Mouse (Mus musculus): ENCODE results near the gene Zfp759. TPM values are rescaled to one million over a fixed set of nuclear protein-coding genes. Genes with fewer than 3 reads are reported as not detected.
"Not testable (repeated sequence)": the region's sequence is repeated elsewhere in the genome, so short reads cannot be mapped to it uniquely, and the experiment has no call there.

Gene Zfp759
- 2.6 and 3.2 TPM in 2 replicates for polyA plus RNA-seq (2012; rRNA removed)

- H3K27me3 ChIP-seq (ENCODE audit: control insufficient read depth, insufficient read depth, low read length); H3K4me3 ChIP-seq (replicated peaks; ENCODE audit: insufficient read depth, low read depth, low read length); DNase-seq; H3K4me1 ChIP-seq (ENCODE audit: control insufficient read depth, insufficient read depth, low read length); H3K27ac ChIP-seq (ENCODE audit: insufficient read depth, low read length): not testable (repeated sequence)
These were observed at the start of gene Zfp759 for GRCm38 (mm10) chr13:67121360-67121759. TSS of gene Zfp759 (plus strand) at chr13:67121660.

- TF ChIP-seq POLR2A (IDR thresholded peaks at IDR 0.05; ENCODE audit: borderline replicate concordance, insufficient read depth, low read length) (no peak), CTCF (IDR thresholded peaks at IDR 0.05; ENCODE audit: borderline replicate concordance, insufficient read depth, low read depth, low read length) (no peak)
- no peak for DNase-seq
- no peak overlapping the region for H3K27ac ChIP-seq (ENCODE audit: insufficient read depth, low read length)
- H3K4me1 ChIP-seq (ENCODE audit: control insufficient read depth, insufficient read depth, low read length): no peaks in the 10 kb centered on the region
- no peak overlapping the region for H3K4me3 ChIP-seq (replicated peaks; ENCODE audit: insufficient read depth, low read depth, low read length)
- no peaks in the 10 kb centered on the region; the same call in 1 of the 2 replicates for H3K27me3 ChIP-seq (ENCODE audit: control insufficient read depth, insufficient read depth, low read length)
- 95% methylated on average over 2 of the region's 2 CpGs for WGBS
These were observed 48.7 kb upstream of the Zfp759 start for GRCm38 (mm10) chr13:67072786-67073185.

GRCm38 (mm10) chr13:67077244-67077643, 44.2 kb upstream of the Zfp759 start:
- WGBS: 95% methylated on average over 2 of the region's 2 CpGs
- no peak overlapping the region for H3K27ac ChIP-seq (ENCODE audit: insufficient read depth, low read length)
- no peaks in the 10 kb centered on the region for H3K4me1 ChIP-seq (ENCODE audit: control insufficient read depth, insufficient read depth, low read length)
- no peak for TF ChIP-seq CTCF (IDR thresholded peaks at IDR 0.05; ENCODE audit: borderline replicate concordance, insufficient read depth, low read depth, low read length)
- TF ChIP-seq POLR2A (IDR thresholded peaks at IDR 0.05; ENCODE audit: borderline replicate concordance, insufficient read depth, low read length): no peak
- no peaks in the 10 kb centered on the region for H3K27me3 ChIP-seq (ENCODE audit: control insufficient read depth, insufficient read depth, low read length)
- DNase-seq: no peak
- no peak overlapping the region for H3K4me3 ChIP-seq (replicated peaks; ENCODE audit: insufficient read depth, low read depth, low read length)

GRCm38 (mm10) chr13:67081142-67081713, 40.2 kb upstream of the Zfp759 start:
- H3K27ac ChIP-seq (ENCODE audit: insufficient read depth, low read length): peak overlapping the region; percentile 26; the same call in 1 of the 2 replicates
- 1% methylated on average over 24 of the region's 24 CpGs for WGBS
- H3K27me3 ChIP-seq (ENCODE audit: control insufficient read depth, insufficient read depth, low read length): no peaks in the 10 kb centered on the region
- DNase-seq: peak; percentile 77 to 83
- peak; percentile 69 for TF ChIP-seq POLR2A (IDR thresholded peaks at IDR 0.05; ENCODE audit: borderline replicate concordance, insufficient read depth, low read length)
- no peak for TF ChIP-seq CTCF (IDR thresholded peaks at IDR 0.05; ENCODE audit: borderline replicate concordance, insufficient read depth, low read depth, low read length)
- H3K4me3 ChIP-seq (replicated peaks; ENCODE audit: insufficient read depth, low read depth, low read length): peak overlapping the region; percentile 96
- no peaks in the 10 kb centered on the region for H3K4me1 ChIP-seq (ENCODE audit: control insufficient read depth, insufficient read depth, low read length)

- H3K27ac ChIP-seq (ENCODE audit: insufficient read depth, low read length): no peak overlapping the region; the same call in 1 of the 2 replicates
- TF ChIP-seq CTCF (IDR thresholded peaks at IDR 0.05; ENCODE audit: borderline replicate concordance, insufficient read depth, low read depth, low read length): no peak
- TF ChIP-seq POLR2A (IDR thresholded peaks at IDR 0.05; ENCODE audit: borderline replicate concordance, insufficient read depth, low read length): no peak
- WGBS: 96% methylated on average over 1 of the region's 1 CpGs
- no peaks in the 10 kb centered on the region for H3K27me3 ChIP-seq (ENCODE audit: control insufficient read depth, insufficient read depth, low read length)
- H3K4me1 ChIP-seq (ENCODE audit: control insufficient read depth, insufficient read depth, low read length): no peaks in the 10 kb centered on the region
- peak overlapping the region; percentile 96 for H3K4me3 ChIP-seq (replicated peaks; ENCODE audit: insufficient read depth, low read depth, low read length)
- no peak for DNase-seq
These were observed 39.5 kb upstream of the Zfp759 start for GRCm38 (mm10) chr13:67081946-67082345.

GRCm38 (mm10) chr13:67090154-67090553, 31.3 kb upstream of the Zfp759 start:
- H3K4me3 ChIP-seq (replicated peaks; ENCODE audit: insufficient read depth, low read depth, low read length): no peak overlapping the region
- TF ChIP-seq CTCF (IDR thresholded peaks at IDR 0.05; ENCODE audit: borderline replicate concordance, insufficient read depth, low read depth, low read length): no peak
- 85% methylated on average over 1 of the region's 1 CpGs for WGBS

GRCm38 (mm10) chr13:67097876-67098275, 23.6 kb upstream of the Zfp759 start, which contains the start of gene Zfp708:
TSS of gene Zfp708 (minus strand) at chr13:67097976.
- Histone ChIP-seq H3K27ac (ENCODE audit: insufficient read depth, low read length) (no peak within 1 kb of the TSS), H3K4me3 (replicated peaks; ENCODE audit: insufficient read depth, low read depth, low read length) (no peak within 1 kb of the TSS), H3K4me1 (ENCODE audit: control insufficient read depth, insufficient read depth, low read length) (no peaks in the 10 kb centered on the region), H3K27me3 (ENCODE audit: control insufficient read depth, insufficient read depth, low read length) (no peaks in the 10 kb centered on the region)
- no peak for DNase-seq
- no peak for TF ChIP-seq CTCF (IDR thresholded peaks at IDR 0.05; ENCODE audit: borderline replicate concordance, insufficient read depth, low read depth, low read length)
- TF ChIP-seq POLR2A (IDR thresholded peaks at IDR 0.05; ENCODE audit: borderline replicate concordance, insufficient read depth, low read length): no peak
- WGBS: 86% methylated on average over 10 of the region's 10 CpGs

More at GRCm38 (mm10) chr13:67090154-67090553, 31.3 kb upstream of the Zfp759 start:
- Histone ChIP-seq H3K27ac (ENCODE audit: insufficient read depth, low read length) (no peak overlapping the region), H3K4me1 (ENCODE audit: control insufficient read depth, insufficient read depth, low read length) (no peaks in the 10 kb centered on the region), H3K27me3 (ENCODE audit: control insufficient read depth, insufficient read depth, low read length) (no peaks in the 10 kb centered on the region)
- DNase-seq: no peak

GRCm38 (mm10) chr13:67107681-67108080, 13.8 kb upstream of the Zfp759 start:
- no peaks in the 10 kb centered on the region; the same call in 1 of the 2 replicates for H3K4me1 ChIP-seq (ENCODE audit: control insufficient read depth, insufficient read depth, low read length)
- 58% methylated on average over 9 of the region's 9 CpGs for WGBS
- H3K4me3 ChIP-seq (replicated peaks; ENCODE audit: insufficient read depth, low read depth, low read length): no peak overlapping the region
- no peak for DNase-seq
- TF ChIP-seq CTCF (IDR thresholded peaks at IDR 0.05; ENCODE audit: borderline replicate concordance, insufficient read depth, low read depth, low read length) (no peak), POLR2A (IDR thresholded peaks at IDR 0.05; ENCODE audit: borderline replicate concordance, insufficient read depth, low read length) (no peak)
- H3K27me3 ChIP-seq (ENCODE audit: control insufficient read depth, insufficient read depth, low read length): no peaks in the 10 kb centered on the region
- no peak overlapping the region for H3K27ac ChIP-seq (ENCODE audit: insufficient read depth, low read length)
